Mouse (Mus musculus): ENCODE measurements around the gene Efcab6.

DNA sequence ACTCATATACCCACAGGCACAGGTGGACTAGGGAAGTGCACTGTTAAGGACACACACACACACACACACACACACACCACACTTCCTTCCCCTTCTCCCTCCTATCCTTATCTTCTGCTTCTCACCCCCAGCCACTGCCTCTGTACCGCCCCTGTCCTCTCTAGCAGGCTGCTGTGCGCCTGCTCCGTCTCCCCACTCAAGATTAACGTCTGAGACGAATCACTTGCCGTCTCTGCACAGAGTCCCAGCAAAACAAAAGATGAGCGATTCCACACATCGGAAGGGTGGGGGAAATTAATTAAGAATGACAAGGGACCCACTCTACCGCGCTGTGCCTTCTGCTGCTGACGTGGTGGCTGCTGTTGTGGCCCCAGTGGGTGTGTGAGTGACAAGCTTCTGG lies 219.4 kb downstream of the Efcab6 start:
- no peak for TF ChIP-seq CTCF (IDR thresholded peaks at IDR 0.05; ENCODE audit: insufficient read depth, low read length)
- no peak for TF ChIP-seq POLR2A (IDR thresholded peaks at IDR 0.05; ENCODE audit: borderline replicate concordance, extremely low read depth, low read depth, low read length)
